Mouse (Mus musculus): Measurements from ENCODE around the gene Rnf212b. TPM values are rescaled to one million over a fixed set of nuclear protein-coding genes. Genes with fewer than 3 reads are reported as not detected.

Rnf212b gene
- total and polyA plus RNA-seq, 2 experiments from 2014 or later = 0.15 TPM; not detected in 1

DNA sequence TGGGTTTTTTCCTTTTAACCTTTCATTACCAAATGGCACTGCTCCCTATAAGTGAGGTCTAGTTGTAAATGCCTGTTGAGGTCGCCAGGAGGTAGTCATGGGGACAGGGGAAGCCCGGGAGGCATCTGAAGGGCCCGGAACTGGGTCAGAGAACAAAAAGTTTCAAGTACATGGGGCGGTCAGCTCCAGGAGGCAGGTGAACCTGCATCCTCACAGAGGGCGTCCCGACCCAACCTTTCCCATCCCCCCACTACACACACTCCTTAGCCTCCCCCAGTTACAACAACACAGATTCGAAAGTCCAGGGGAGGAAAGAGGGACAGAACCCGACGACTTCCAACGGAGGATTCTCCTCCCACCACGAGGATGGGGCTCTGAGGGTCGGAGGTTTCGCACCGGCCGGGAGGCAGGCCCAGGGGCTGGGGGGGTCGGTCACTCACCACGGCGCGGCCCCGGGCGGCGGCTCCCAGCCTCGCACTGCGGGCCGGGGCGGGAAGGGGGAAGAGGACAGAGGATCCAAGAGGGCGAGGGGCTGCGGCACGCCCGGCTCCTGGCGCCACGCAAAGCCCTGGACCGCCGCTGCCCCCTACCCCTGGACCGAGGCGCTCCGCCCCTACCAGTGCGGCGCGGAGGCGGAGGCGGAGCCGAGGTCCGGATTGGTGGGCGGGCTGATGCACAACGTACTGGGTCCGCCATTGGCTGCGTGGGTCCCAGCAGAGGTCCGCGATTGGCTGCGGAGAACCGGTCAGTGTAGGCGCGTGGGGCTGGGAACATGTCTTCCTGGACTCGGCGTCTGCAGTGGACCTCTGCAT, 49.8 kb downstream of the Rnf212b start:
- Histone ChIP-seq H3K9ac (replicated peaks; ENCODE audit: low read depth, low read length) (peak overlapping the region; percentile 62), H3K27ac (ENCODE audit: low read depth) (peak overlapping the region; percentile 67; the same call in 1 of the 2 replicates), H3K4me3 (ENCODE audit: low read depth, low read length) (peak overlapping the region; percentile 66), H3K9me3 (replicated peaks; ENCODE audit: control insufficient read depth, low read length) (no peaks in the 10 kb centered on the region), H3K4me2 (ENCODE audit: low read depth, low read length) (peak overlapping the region; percentile 82), H3K4me1 (ENCODE audit: control insufficient read depth, insufficient read depth) (no peaks in the 10 kb centered on the region; the same call in 1 of the 2 replicates), H3K36me3 (replicated peaks; ENCODE audit: control insufficient read depth, insufficient read depth, low read length) (no peaks in the 10 kb centered on the region), H3K27me3 (ENCODE audit: control insufficient read depth, insufficient read depth, low read length) (no peaks in the 10 kb centered on the region)
- ATAC-seq (ENCODE audit: insufficient read depth, low read depth) (peak; percentile 100), DNase-seq (ENCODE audit: low spot score) (peak; percentile 93)
- WGBS = under 1% methylated on average over 48 of the region's 56 CpGs
- TF ChIP-seq EP300 (IDR thresholded peaks at IDR 0.05; ENCODE audit: low read depth) (no peak), CTCF (IDR thresholded peaks at IDR 0.05; ENCODE audit: low read depth) (no peak)

DNA sequence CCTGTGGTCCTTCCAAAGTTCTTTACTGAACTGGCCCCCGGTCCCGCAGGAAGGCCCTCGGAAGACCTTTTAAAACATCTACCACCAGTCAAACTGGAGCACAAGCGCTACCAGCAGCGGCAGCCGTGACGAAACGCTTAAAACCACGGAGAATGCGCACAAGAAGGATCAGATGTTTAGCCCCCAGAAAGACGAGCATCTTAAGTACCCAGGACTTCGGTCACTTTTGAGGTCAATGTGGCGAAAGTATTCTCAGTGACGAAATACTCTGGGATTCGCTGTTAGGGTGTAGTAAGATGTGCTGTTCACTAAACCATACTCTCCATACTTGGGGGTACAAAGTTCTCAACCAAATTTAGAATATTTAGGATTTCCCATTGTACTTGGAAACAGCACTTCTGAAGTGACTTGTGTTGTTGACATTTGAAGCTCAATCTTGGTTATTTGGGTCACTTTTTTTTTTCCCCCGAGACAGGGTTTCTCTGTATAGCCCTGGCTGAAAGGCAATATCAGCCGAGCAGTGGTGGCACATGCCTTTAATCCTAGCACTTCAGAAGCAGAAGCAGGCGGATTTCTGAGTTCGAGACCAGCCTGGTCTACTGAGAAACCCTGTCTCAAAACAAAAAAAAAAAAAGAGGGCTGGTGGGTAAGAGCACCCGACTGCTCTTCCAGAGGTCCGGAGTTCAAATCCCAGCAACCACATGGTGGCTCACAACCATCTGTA, 50.5 kb downstream of the Rnf212b start:
- Histone ChIP-seq H3K27ac (ENCODE audit: low read depth) (peak overlapping the region; percentile 61; the same call in 1 of the 2 replicates), H3K4me2 (ENCODE audit: low read depth, low read length) (peak overlapping the region; percentile 82), H3K4me1 (ENCODE audit: control insufficient read depth, insufficient read depth) (no peaks in the 10 kb centered on the region; the same call in 1 of the 2 replicates), H3K36me3 (replicated peaks; ENCODE audit: control insufficient read depth, insufficient read depth, low read length) (no peaks in the 10 kb centered on the region), H3K27me3 (ENCODE audit: control insufficient read depth, insufficient read depth, low read length) (no peaks in the 10 kb centered on the region), H3K4me3 (ENCODE audit: low read depth, low read length) (peak overlapping the region; percentile 66), H3K9ac (replicated peaks; ENCODE audit: low read depth, low read length) (peak overlapping the region; percentile 51), H3K9me3 (replicated peaks; ENCODE audit: control insufficient read depth, low read length) (no peaks in the 10 kb centered on the region)
- WGBS = 15% methylated on average over 21 of the region's 21 CpGs
- no peak for DNase-seq (ENCODE audit: low spot score)
- TF ChIP-seq EP300 (IDR thresholded peaks at IDR 0.05; ENCODE audit: low read depth) (no peak), CTCF (IDR thresholded peaks at IDR 0.05; ENCODE audit: low read depth) (no peak)
- no peak for ATAC-seq (ENCODE audit: insufficient read depth, low read depth)

DNA sequence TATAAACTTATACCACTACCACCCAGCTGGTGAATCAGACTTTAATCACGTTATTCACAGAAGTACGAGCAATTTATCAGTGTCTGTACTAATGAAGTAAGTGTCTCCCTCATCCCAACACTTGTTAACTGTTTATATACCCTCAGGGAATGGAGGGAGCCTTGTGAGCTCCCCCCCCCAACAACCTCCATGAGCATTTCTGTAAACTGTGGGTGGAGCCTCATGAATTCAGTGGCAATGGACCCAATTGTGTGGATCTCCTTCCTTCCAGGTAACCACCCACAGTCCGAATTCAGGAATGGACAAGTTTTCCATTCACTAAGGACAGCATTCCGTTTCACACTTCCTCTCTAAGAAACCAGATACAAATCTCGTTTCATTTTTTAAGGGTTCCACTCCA, 51.7 kb downstream of the Rnf212b start:
- no peak overlapping the region for H3K4me2 ChIP-seq (ENCODE audit: low read depth, low read length)
- 59% methylated on average over 5 of the region's 5 CpGs for WGBS
- TF ChIP-seq EP300 (IDR thresholded peaks at IDR 0.05; ENCODE audit: low read depth) (no peak), CTCF (IDR thresholded peaks at IDR 0.05; ENCODE audit: low read depth) (no peak)
- H3K27me3 ChIP-seq (ENCODE audit: control insufficient read depth, insufficient read depth, low read length) = no peaks in the 10 kb centered on the region
- H3K4me3 ChIP-seq (ENCODE audit: low read depth, low read length) = no peak overlapping the region
- H3K4me1 ChIP-seq (ENCODE audit: control insufficient read depth, insufficient read depth) = no peaks in the 10 kb centered on the region; the same call in 1 of the 2 replicates
- ATAC-seq (ENCODE audit: insufficient read depth, low read depth) (no peak), DNase-seq (ENCODE audit: low spot score) (no peak)
- H3K36me3 ChIP-seq (replicated peaks; ENCODE audit: control insufficient read depth, insufficient read depth, low read length) = no peaks in the 10 kb centered on the region
- no peak overlapping the region for H3K27ac ChIP-seq (ENCODE audit: low read depth)
- H3K9me3 ChIP-seq (replicated peaks; ENCODE audit: control insufficient read depth, low read length) = no peaks in the 10 kb centered on the region
- no peak overlapping the region for H3K9ac ChIP-seq (replicated peaks; ENCODE audit: low read depth, low read length)

DNA sequence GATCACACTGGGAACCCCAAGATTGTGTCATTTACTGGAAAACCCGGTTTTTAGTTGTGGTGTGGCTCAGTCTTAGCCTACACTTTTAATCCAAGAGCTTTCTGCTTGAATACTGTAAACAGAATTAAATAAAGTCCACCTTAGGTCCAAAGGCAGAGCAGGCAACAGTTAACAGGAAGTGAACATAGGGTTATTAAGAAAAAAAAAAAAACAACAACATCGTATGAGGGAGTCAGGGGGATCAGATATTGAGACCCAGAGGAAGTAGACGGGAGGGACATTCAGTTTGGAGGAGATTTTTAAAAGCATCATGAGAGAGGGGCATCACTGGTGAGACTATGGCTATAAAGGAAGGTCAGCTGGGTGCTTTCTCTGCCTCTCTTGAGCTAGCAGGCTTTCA, 52.3 kb downstream of the Rnf212b start:
- Histone ChIP-seq H3K4me1 (ENCODE audit: control insufficient read depth, insufficient read depth) (no peaks in the 10 kb centered on the region; the same call in 1 of the 2 replicates), H3K9ac (replicated peaks; ENCODE audit: low read depth, low read length) (no peak overlapping the region), H3K4me3 (ENCODE audit: low read depth, low read length) (no peak overlapping the region), H3K27ac (ENCODE audit: low read depth) (no peak overlapping the region), H3K4me2 (ENCODE audit: low read depth, low read length) (no peak overlapping the region), H3K36me3 (replicated peaks; ENCODE audit: control insufficient read depth, insufficient read depth, low read length) (no peaks in the 10 kb centered on the region), H3K27me3 (ENCODE audit: control insufficient read depth, insufficient read depth, low read length) (no peaks in the 10 kb centered on the region), H3K9me3 (replicated peaks; ENCODE audit: control insufficient read depth, low read length) (no peaks in the 10 kb centered on the region)
- no peak for TF ChIP-seq CTCF (IDR thresholded peaks at IDR 0.05; ENCODE audit: low read depth)
- no peak for TF ChIP-seq EP300 (IDR thresholded peaks at IDR 0.05; ENCODE audit: low read depth)
- 46% methylated on average over 3 of the region's 3 CpGs for WGBS
- no peak for DNase-seq (ENCODE audit: low spot score)
- ATAC-seq (ENCODE audit: insufficient read depth, low read depth) = no peak

DNA sequence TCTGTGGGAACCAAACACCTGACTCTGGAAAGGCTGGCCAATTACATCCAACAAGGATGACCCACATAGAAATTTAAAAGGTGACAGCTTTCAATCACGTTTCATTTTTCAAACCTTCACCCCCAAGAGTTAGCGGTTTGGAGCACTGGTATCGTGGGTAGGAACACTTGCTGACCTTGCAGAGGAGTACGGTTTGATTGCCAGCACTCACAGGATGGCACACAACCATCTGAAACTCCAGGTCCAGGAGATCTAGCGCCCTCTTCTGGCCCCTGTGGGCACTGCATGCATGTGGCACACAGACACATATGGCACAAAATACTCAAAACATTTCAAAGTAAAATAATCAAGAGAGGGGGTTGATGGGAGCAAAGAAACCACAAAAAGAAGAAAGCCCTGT, 53.0 kb downstream of the Rnf212b start:
- 57% methylated on average over 5 of the region's 5 CpGs for WGBS
- no peak overlapping the region for H3K4me2 ChIP-seq (ENCODE audit: low read depth, low read length)
- no peaks in the 10 kb centered on the region for H3K27me3 ChIP-seq (ENCODE audit: control insufficient read depth, insufficient read depth, low read length)
- H3K9ac ChIP-seq (replicated peaks; ENCODE audit: low read depth, low read length) = no peak overlapping the region
- no peaks in the 10 kb centered on the region for H3K36me3 ChIP-seq (replicated peaks; ENCODE audit: control insufficient read depth, insufficient read depth, low read length)
- no peaks in the 10 kb centered on the region; the same call in 1 of the 2 replicates for H3K4me1 ChIP-seq (ENCODE audit: control insufficient read depth, insufficient read depth)
- no peak overlapping the region for H3K27ac ChIP-seq (ENCODE audit: low read depth)
- ATAC-seq (ENCODE audit: insufficient read depth, low read depth) (no peak), DNase-seq (ENCODE audit: low spot score) (no peak)
- no peak overlapping the region for H3K4me3 ChIP-seq (ENCODE audit: low read depth, low read length)
- TF ChIP-seq EP300 (IDR thresholded peaks at IDR 0.05; ENCODE audit: low read depth) (no peak), CTCF (IDR thresholded peaks at IDR 0.05; ENCODE audit: low read depth) (peak; percentile 10; the same call in 1 of the 2 replicates)
- H3K9me3 ChIP-seq (replicated peaks; ENCODE audit: control insufficient read depth, low read length) = no peaks in the 10 kb centered on the region
